Mouse (Mus musculus) cerebellum, adult 9-10 months (tissue): ENCODE data around the gene Rassf4.

Experiments used
- DNase-seq: peaks from one replicate; pipeline ENCODE4 v3.0.0; 2022

Rassf4 gene

GRCm38 (mm10) chr6:116673471-116674282 is at the start of gene Rassf4:
Gene Rassf4, minus strand, starts transcription at chr6:116673952.
- DNase-seq, result peak; percentile 52

- DNase-seq, result no peak
These were observed 45.2 kb upstream of the Rassf4 start for GRCm38 (mm10) chr6:116718920-116719319.

- DNase-seq, result no peak
These were observed 44.6 kb upstream of the Rassf4 start for GRCm38 (mm10) chr6:116718361-116718760.

DNA sequence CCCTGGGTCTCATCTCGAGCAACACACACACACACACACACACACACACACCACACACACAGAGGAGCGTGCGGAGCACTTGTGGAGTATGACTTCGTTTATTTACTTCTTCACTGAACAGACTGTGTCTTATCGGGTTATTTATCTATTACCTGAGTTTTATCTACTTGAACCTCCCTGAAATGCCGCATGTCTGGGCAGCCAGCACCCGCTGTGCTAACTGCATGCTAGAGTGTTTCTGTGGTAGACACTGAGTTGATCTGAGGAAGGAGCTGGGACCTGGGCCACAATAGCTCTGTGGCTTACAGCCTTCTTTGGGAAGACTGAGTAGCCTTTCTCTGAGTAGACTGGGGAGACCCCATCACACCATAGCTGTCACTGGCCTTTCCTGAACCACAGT is 44.1 kb upstream of the Rassf4 start:
- DNase-seq, result no peak

DNA sequence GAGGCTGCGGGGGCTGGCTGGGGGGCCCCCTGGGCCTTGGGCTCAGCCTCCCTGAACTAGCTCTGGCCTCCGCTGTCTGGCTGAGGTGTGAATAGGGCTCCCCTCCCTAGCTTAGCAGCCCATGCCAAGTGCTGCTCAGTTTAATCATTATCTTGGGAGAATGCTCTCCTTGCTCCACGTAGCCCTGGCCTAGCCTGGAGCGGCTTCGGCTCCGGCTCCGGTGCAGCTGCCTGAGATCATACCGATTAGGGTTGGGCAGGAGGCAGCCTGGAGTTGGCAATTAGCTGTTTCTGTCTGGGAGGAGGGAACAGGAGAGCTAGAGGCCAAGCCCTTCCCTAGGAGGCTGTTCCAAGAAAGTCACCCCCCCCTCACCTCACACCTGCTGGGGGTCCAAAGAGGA is 42.9 kb upstream of the Rassf4 start, which contains the start of gene Tmem72:
TSS of gene Tmem72 (minus strand) at position 248 of the 400 bp plus-strand sequence.
- no peak for DNase-seq

- no peak for DNase-seq
These were observed 41.4 kb upstream of the Rassf4 start for GRCm38 (mm10) chr6:116715166-116715565.

GRCm38 (mm10) chr6:116714576-116714975 is 40.8 kb upstream of the Rassf4 start:
- DNase-seq, result no peak

DNA sequence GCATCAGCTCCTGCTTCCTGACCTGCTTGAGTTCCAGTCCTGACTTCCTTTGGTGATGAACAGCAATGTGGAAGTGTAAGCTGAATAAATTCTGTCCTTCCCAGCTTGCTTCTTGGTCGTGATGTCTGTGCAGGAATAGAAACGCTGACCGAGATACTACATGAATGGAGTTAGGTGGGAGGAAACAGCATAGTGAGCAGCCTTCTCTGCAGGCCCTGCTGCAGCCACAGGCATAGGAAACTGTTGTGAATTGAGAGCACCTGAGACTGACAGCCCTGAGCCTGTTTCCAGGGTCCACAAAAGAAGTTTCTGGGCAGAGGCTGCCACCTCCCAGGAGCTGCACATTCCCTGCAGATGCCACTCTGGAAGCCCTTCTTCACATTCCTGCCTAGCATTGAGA is 40.2 kb upstream of the Rassf4 start:
- DNase-seq, result no peak

DNA sequence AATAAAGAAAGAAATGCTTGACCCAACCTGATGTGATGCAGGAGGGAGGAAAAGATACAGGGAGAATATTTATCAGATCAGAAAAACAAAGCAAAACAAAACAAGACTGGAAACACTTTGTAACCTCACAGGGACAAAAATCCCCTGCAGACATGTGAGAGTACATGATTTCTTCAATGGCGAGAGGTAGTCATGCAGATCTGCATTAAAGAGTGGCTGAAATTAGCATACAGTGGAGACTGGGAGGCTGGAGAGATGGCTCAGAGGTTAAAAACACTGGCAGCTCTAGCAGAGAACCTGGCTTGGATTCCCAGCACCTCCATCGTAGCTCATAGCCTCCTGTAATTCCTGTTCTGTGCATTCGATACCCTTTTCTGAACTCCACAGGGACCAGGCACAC is 38.8 kb upstream of the Rassf4 start:
- no peak for DNase-seq

- DNase-seq, result no peak
These were observed 38.3 kb upstream of the Rassf4 start for GRCm38 (mm10) chr6:116712062-116712461.

DNA sequence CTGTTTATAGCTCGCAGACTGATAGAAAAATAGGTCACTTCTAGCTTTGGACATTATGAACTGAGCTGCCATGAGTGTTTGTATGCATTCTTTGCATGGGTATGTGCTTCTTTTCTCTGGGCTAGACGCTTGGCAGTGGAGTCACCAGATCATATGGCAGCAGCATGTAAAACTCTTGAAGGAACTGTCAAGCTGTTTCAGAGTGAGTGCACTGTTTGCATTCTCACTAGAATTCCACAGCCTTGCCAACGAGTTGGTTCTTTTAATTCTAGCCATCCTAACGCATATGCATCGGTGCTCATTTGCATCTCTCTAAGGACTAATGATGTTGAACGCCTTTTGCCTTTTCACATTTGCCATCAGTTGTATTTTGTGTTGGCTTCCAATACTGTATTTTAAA is 30.6 kb upstream of the Rassf4 start:
- DNase-seq, result no peak

GRCm38 (mm10) chr6:116700821-116701220 is 27.1 kb upstream of the Rassf4 start:
- DNase-seq, result no peak

DNA sequence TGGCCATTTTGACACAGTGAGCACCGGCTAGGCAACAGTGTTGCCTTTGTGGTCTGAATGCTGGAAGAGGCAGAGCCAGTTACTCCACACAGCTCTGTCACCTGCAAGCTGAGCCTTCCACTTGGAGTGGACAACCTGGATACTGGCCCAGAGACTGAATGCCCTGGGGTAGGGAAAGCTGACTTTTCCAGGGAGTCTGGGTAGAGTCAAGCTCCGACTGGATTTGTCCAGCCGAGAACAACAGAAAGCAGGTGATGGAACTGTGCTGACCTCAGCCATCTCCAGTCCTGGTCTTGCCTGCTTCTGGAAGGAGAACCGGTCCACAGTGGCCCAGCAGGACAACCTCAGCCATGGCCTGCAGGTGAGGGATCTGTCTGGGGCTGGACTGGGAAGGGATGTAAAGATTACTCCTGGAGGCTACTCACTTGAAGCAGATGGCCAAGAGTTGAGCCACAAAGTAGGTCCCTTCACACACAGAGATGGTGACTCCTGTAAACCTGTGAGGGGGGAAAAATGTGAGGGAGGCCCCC is 24.2 kb upstream of the Rassf4 start:
- no peak for DNase-seq

GRCm38 (mm10) chr6:116697413-116697812 is 23.7 kb upstream of the Rassf4 start:
- no peak for DNase-seq

GRCm38 (mm10) chr6:116694346-116694745 is 20.6 kb upstream of the Rassf4 start:
- no peak for DNase-seq

DNA sequence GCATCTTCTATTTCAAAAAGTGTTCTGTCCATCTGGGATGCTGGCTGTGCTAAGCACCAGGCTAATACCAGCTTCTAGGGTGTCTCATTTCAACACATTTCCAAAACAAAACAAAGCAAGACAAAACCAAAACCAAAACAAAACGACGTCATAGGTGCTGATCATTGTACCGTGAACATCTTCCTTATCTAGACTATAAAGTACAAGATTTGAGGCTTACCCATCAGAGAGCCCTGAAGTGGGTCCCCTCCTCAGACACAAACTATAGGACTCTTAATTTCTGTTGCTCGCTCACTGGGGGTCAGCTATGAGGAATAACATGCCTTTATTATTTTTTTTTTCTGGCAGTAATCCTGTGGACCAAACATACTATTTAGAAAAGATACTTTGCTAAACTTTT is 19.9 kb upstream of the Rassf4 start:
- no peak for DNase-seq

- DNase-seq, result no peak
These were observed 8.6 kb upstream of the Rassf4 start for GRCm38 (mm10) chr6:116682317-116682716.

- no peak for DNase-seq
These were observed 6.0 kb upstream of the Rassf4 start for GRCm38 (mm10) chr6:116679563-116680288.

- DNase-seq, result no peak
These were observed 3.6 kb upstream of the Rassf4 start for GRCm38 (mm10) chr6:116677321-116677720.

DNA sequence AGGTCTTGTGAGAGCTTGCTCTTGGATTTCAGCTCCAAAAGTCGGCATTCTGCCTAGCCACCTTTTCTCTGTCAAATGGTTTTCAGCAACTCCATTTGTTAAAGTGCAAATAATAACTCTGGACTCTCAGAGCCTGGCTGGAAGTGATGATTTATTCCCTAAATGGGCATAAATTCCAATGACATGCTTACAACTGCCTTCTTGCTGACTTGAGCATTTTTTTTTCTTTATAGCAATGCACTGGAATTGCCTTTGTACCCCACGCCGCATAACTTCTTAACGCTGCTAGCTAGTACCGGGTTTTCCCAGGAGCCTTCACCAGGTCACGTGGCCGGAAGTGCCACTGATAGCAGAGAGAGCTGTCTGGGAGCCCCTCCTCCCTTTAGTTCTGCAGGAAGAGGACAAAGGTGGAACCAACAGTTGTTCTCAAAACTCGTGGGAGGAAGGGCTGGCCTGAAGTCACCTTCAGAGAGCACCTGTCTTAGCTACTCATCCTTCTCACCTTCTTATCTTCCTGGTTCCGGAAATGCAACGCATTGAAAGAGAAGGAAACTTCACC is 2.7 kb upstream of the Rassf4 start:
- DNase-seq, result no peak

- DNase-seq, result no peak
These were observed 633 bp upstream of the Rassf4 start for GRCm38 (mm10) chr6:116674283-116674886.

DNA sequence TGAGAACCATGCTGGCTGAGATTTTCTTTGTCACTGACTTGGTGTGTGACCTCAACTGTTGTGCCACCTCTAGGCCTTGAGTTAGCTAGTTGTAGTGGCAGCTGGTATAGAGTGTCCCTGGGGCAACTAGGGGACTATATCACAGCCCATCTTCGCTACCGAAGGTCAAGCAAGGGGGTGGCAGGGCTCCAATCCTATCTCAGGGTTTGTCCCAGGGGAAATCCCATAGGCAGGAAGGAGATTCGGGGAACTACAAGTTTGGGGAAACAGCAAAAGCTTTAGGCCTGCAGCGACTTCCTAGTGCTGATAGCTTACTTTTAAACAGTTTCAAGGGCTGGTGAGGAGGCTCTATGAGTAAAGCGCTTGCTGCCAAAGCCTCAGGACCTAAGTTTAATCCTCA is 1.4 kb downstream of the Rassf4 start:
- no peak for DNase-seq

DNA sequence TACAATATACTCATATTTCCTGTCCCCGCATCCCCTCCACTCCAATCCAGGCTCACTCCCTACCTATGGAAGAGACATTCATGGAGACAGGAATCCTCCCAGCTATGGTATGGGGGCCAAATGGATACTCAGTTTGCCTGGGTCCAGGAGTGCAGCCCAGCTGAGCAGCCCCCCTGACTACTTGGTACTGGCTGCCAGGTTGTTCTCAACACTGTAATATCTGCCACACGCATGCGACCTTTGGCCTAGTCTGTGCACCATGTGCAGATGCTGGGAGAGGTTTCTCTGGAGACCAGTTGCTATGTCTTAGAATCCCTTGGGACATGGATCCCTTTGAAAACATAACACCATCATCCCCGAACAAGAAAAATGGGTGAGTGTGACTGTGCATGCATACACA is 2.0 kb downstream of the Rassf4 start:
- DNase-seq, result no peak
